Mouse (Mus musculus): ENCODE measurements around the gene Ccdc9. TPM values are rescaled to one million over a fixed set of nuclear protein-coding genes. Genes with fewer than 3 reads are reported as not detected.

The Ccdc9 gene
- polyA plus RNA-seq, 1 experiment: 24.3 TPM

DNA sequence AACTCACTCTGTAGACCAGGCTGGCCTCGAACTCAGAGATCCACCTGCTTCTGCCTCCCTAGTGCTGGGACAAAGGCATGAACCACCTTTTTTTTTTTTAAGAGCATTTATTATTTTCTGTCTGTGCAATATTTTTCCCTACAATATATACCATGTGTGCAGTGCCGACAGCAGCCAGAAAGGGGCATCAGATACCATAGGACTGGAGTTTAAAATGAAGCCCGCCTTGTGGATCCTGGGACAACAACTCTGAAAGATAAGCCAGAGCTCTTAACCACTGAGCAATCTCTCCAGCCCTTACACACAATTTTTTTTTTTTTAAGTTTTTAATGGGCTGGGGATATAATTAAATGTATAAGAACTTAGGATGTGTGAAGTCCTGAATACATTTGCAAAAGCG lies 7.8 kb upstream of the Ccdc9 start:
- Histone ChIP-seq H3K27ac (ENCODE audit: insufficient read depth, low read depth, low read length) (no peak overlapping the region), H3K27me3 (replicated peaks; ENCODE audit: control insufficient read depth, insufficient read depth, low read length) (no peaks in the 10 kb centered on the region), H3K4me1 (ENCODE audit: control insufficient read depth, insufficient read depth, low read length) (no peaks in the 10 kb centered on the region; the same call in 1 of the 2 replicates), H3K36me3 (ENCODE audit: control insufficient read depth, insufficient read depth, low read length) (no peaks in the 10 kb centered on the region), H3K4me3 (ENCODE audit: insufficient read depth, low read depth, low read length) (no peak overlapping the region)
- 19% methylated on average over 4 of the region's 4 CpGs for WGBS
- TF ChIP-seq POLR2A (IDR thresholded peaks at IDR 0.05; ENCODE audit: low read depth, low read length) (no peak), CTCF (conservative IDR thresholded peaks at IDR 0.05; ENCODE audit: insufficient read depth, insufficient read length, low read depth, low read length) (peak; percentile 39)
- DNase-seq: peak; percentile 49

DNA sequence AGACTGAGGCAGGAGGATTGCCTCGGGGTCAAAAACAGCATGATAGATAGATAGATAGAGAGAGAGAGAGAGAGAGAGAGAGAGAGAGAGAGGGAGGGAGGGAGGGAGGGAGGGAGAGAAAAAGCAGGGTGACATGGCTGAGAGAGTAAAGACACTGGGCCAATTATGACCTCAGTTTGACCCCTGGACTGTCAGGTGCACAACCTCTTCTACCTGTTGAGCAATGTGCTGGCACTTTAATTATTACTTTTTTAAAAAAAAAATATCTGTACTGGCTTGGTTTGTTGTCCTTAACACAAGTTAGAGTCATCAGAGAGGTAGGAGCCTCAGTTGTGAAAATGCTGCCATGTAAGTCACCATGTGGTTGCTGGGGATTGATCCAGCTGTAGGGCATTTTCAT lies 1.2 kb upstream of the Ccdc9 start:
- Histone ChIP-seq H3K4me1 (ENCODE audit: control insufficient read depth, insufficient read depth, low read length) (no peaks in the 10 kb centered on the region), H3K36me3 (ENCODE audit: control insufficient read depth, insufficient read depth, low read length) (no peaks in the 10 kb centered on the region), H3K4me3 (ENCODE audit: insufficient read depth, low read depth, low read length) (no peak overlapping the region), H3K27me3 (replicated peaks; ENCODE audit: control insufficient read depth, insufficient read depth, low read length) (no peaks in the 10 kb centered on the region), H3K27ac (ENCODE audit: insufficient read depth, low read depth, low read length) (no peak overlapping the region)
- 79% methylated on average over 1 of the region's 1 CpGs for WGBS
- no peak for DNase-seq
- TF ChIP-seq POLR2A (IDR thresholded peaks at IDR 0.05; ENCODE audit: low read depth, low read length) (no peak), CTCF (conservative IDR thresholded peaks at IDR 0.05; ENCODE audit: insufficient read depth, insufficient read length, low read depth, low read length) (no peak)

DNA sequence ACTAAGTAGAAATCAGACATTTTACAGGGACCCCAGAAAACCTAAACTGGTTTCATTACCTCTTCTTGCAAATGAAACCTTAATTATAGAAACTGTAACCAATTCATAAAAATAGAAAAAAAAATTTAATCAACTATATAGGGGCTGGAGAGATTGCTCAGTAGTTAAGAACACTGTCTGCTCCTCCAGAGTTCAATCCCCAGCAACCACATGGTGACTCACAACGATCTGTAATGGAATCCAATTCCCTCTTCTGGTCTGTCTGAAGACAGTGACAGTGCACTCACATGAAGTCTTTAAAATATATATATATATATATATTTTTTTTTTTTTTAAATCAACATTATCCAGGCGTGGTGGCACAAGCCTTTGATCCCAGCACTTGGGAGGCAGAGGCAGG lies 421 bp upstream of the Ccdc9 start:
- WGBS: 66% methylated on average over 2 of the region's 2 CpGs
- Histone ChIP-seq H3K27ac (ENCODE audit: insufficient read depth, low read depth, low read length) (peak overlapping the region; percentile 83; the same call in 1 of the 2 replicates), H3K27me3 (replicated peaks; ENCODE audit: control insufficient read depth, insufficient read depth, low read length) (no peaks in the 10 kb centered on the region), H3K36me3 (ENCODE audit: control insufficient read depth, insufficient read depth, low read length) (no peaks in the 10 kb centered on the region), H3K4me3 (ENCODE audit: insufficient read depth, low read depth, low read length) (peak overlapping the region; percentile 36), H3K4me1 (ENCODE audit: control insufficient read depth, insufficient read depth, low read length) (no peaks in the 10 kb centered on the region)
- DNase-seq: no peak
- TF ChIP-seq CTCF (conservative IDR thresholded peaks at IDR 0.05; ENCODE audit: insufficient read depth, insufficient read length, low read depth, low read length) (no peak), POLR2A (IDR thresholded peaks at IDR 0.05; ENCODE audit: low read depth, low read length) (no peak)

DNA sequence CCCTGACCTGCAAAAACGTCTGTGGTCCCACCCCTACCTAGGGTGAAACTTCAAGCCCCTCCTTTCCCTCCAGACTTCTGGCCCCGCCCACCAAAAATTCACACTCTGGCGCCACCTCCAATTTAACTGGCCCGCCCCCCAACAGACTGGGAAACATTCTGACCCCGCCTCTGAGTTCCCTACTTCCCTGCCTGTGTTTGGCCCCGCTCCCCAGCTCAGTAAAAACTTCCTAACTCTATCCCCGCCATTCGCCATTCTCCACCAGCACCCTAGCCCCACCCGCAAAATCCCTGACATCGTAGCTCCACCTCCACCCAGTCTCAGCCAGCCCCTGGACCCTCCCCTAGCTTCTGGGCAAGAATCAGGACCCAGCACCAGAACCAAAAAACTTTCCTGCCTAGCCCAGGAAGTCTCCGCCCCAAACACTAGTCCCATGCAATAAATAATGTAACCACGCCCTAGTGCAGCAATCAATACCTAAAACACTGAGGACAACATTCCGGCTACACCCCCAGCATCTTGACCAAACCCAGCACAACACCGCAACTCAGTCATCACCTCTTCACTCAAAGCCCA lies 1.1 kb downstream of the Ccdc9 start:
- peak overlapping the region; percentile 73 for H3K27ac ChIP-seq (ENCODE audit: insufficient read depth, low read depth, low read length)
- no peaks in the 10 kb centered on the region for H3K27me3 ChIP-seq (replicated peaks; ENCODE audit: control insufficient read depth, insufficient read depth, low read length)
- peak; percentile 91 for DNase-seq
- H3K4me1 ChIP-seq (ENCODE audit: control insufficient read depth, insufficient read depth, low read length): no peaks in the 10 kb centered on the region
- no peaks in the 10 kb centered on the region for H3K36me3 ChIP-seq (ENCODE audit: control insufficient read depth, insufficient read depth, low read length)
- peak overlapping the region; percentile 64 for H3K4me3 ChIP-seq (ENCODE audit: insufficient read depth, low read depth, low read length)
- whole genome bisulfite sequencing: under 1% methylated on average over 14 of the region's 14 CpGs
- TF ChIP-seq CTCF (conservative IDR thresholded peaks at IDR 0.05; ENCODE audit: insufficient read depth, insufficient read length, low read depth, low read length) (no peak), POLR2A (IDR thresholded peaks at IDR 0.05; ENCODE audit: low read depth, low read length) (no peak)

DNA sequence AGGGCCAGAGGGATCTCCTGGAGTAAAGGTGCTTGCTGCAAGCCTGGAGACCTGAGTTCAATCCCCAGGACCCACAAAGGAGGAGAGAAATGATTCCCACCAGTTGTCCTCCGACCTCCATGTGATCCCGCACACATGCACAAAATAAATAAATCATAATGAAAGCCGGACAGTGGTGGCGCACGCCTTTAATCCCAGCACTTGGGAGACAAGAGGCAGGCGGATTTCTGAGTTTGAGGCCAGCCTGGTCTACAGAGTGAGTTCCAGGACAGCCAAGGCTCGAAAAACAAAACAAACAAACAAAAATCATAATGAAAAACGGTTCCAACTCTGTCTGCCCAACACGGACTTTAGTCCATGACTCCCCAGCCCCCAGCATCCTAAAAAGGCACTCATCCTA lies 1.7 kb downstream of the Ccdc9 start:
- no peak for DNase-seq
- no peaks in the 10 kb centered on the region for H3K27me3 ChIP-seq (replicated peaks; ENCODE audit: control insufficient read depth, insufficient read depth, low read length)
- no peak overlapping the region for H3K27ac ChIP-seq (ENCODE audit: insufficient read depth, low read depth, low read length)
- H3K4me3 ChIP-seq (ENCODE audit: insufficient read depth, low read depth, low read length): peak overlapping the region; percentile 64; the same call in 1 of the 2 replicates
- TF ChIP-seq CTCF (conservative IDR thresholded peaks at IDR 0.05; ENCODE audit: insufficient read depth, insufficient read length, low read depth, low read length) (no peak), POLR2A (IDR thresholded peaks at IDR 0.05; ENCODE audit: low read depth, low read length) (no peak)
- H3K36me3 ChIP-seq (ENCODE audit: control insufficient read depth, insufficient read depth, low read length): no peaks in the 10 kb centered on the region
- no peaks in the 10 kb centered on the region for H3K4me1 ChIP-seq (ENCODE audit: control insufficient read depth, insufficient read depth, low read length)
- WGBS: 55% methylated on average over 9 of the region's 9 CpGs

DNA sequence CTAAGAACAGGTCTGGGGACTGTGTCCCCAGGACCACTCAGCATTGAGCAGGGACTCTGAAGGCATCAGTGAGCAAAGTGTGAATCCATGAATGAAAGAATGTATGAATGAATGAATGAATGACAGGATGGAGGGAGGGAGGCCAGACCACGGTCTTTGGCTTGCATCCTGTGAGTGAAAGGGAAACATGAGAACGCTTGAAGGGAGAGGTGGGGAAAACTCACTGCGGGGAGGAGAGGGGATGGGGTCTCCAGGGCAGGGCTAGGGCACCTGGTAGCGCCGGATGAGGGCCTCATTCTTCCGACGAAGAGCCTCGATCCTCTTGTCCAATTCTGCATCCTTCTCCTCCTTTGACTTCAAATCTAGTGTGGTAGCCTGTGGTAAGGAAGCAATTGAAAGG lies 2.6 kb downstream of the Ccdc9 start:
- Histone ChIP-seq H3K36me3 (ENCODE audit: control insufficient read depth, insufficient read depth, low read length) (no peaks in the 10 kb centered on the region), H3K27ac (ENCODE audit: insufficient read depth, low read depth, low read length) (no peak overlapping the region), H3K27me3 (replicated peaks; ENCODE audit: control insufficient read depth, insufficient read depth, low read length) (no peaks in the 10 kb centered on the region), H3K4me3 (ENCODE audit: insufficient read depth, low read depth, low read length) (no peak overlapping the region), H3K4me1 (ENCODE audit: control insufficient read depth, insufficient read depth, low read length) (no peaks in the 10 kb centered on the region)
- DNase-seq: no peak
- WGBS: 86% methylated on average over 8 of the region's 8 CpGs
- no peak for TF ChIP-seq CTCF (conservative IDR thresholded peaks at IDR 0.05; ENCODE audit: insufficient read depth, insufficient read length, low read depth, low read length)

DNA sequence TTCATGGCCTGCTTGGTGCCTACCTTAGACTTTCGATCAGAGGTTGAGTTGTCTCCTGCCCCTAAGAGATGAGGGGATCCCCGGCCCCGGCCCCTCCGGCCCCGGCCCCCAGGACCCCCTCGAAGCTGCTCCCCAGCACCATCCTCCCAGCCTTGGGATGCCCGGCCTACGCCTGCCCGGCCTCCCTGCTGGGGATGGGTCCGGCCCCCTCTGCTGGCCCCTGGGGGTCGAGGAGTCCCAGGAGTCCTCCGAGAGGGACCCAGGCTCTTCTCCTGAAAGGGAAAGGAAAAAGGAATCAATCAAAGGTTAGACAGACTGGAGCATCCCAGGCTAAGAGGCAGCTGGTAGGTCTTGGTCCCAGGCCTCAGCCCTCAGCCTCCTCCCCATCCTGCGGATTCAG lies 4.3 kb downstream of the Ccdc9 start:
- Histone ChIP-seq H3K4me1 (ENCODE audit: control insufficient read depth, insufficient read depth, low read length) (no peaks in the 10 kb centered on the region), H3K4me3 (ENCODE audit: insufficient read depth, low read depth, low read length) (no peak overlapping the region), H3K36me3 (ENCODE audit: control insufficient read depth, insufficient read depth, low read length) (no peaks in the 10 kb centered on the region), H3K27me3 (replicated peaks; ENCODE audit: control insufficient read depth, insufficient read depth, low read length) (no peaks in the 10 kb centered on the region), H3K27ac (ENCODE audit: insufficient read depth, low read depth, low read length) (no peak overlapping the region)
- DNase-seq: no peak
- WGBS: 93% methylated on average over 13 of the region's 13 CpGs
- no peak for TF ChIP-seq POLR2A (IDR thresholded peaks at IDR 0.05; ENCODE audit: low read depth, low read length)
- no peak for TF ChIP-seq CTCF (conservative IDR thresholded peaks at IDR 0.05; ENCODE audit: insufficient read depth, insufficient read length, low read depth, low read length)
